Mouse (Mus musculus) intestine, postnatal 0 days (tissue): ENCODE results near the gene Rhou. TPM values are rescaled to one million over a fixed set of nuclear protein-coding genes. Genes with fewer than 3 reads are reported as not detected.

ENCODE experiments used
- ATAC-seq: fragments of 200-750 bp; cut with Nextera tagmentation; 2 replicates; pipeline ENCODE4 v1.8.0; 2017; ENCODE audit warnings: mild to moderate bottlenecking, moderate TSS enrichment, moderate library complexity
- H3K27ac ChIP-seq: fragments of 300-500 bp; sonication (generic); 2 replicates; pipeline ENCODE4 v1.5.1; 2014; ENCODE audit warnings: mild to moderate bottlenecking, low read depth, low read length, moderate library complexity
- H3K27me3 ChIP-seq: fragments of 300-500 bp; sonication (generic); replicated peaks from 2 replicates; pipeline ENCODE4 v1.6.1; 2014; ENCODE audit warnings: low read length, mixed read lengths; ENCODE audit not compliant: control insufficient read depth, insufficient read depth
- H3K36me3 ChIP-seq: fragments of 300-500 bp; sonication (generic); 2 replicates; pipeline ENCODE4 v1.6.1; 2014; ENCODE audit warnings: mild to moderate bottlenecking, moderate library complexity; ENCODE audit not compliant: control insufficient read depth, insufficient read depth
- H3K4me1 ChIP-seq: fragments of 300-500 bp; sonication (generic); replicated peaks from 2 replicates; pipeline ENCODE4 v1.6.1; 2014; ENCODE audit warnings: antibody characterized with exemption, low read length, mixed read lengths; ENCODE audit not compliant: control insufficient read depth, insufficient read depth
- H3K4me2 ChIP-seq: fragments of 300-500 bp; sonication (generic); replicated peaks from 2 replicates; pipeline ENCODE4 v1.6.1; 2014; ENCODE audit warnings: low read depth, mild to moderate bottlenecking, moderate library complexity
- H3K4me3 ChIP-seq: fragments of 300-500 bp; sonication (generic); 2 replicates; pipeline ENCODE4 v1.5.1; 2014; ENCODE audit warnings: low read depth, low read length
- H3K9ac ChIP-seq: fragments of 300-500 bp; sonication (generic); 2 replicates; pipeline ENCODE4 v1.6.1; 2014; ENCODE audit warnings: mild to moderate bottlenecking, low read depth, low read length
- H3K9me3 ChIP-seq: fragments of 300-500 bp; sonication (generic); 2 replicates; pipeline ENCODE4 v1.6.1; 2016; ENCODE audit warnings: mixed run types; ENCODE audit not compliant: control insufficient read depth
- CTCF ChIP-seq: sonication (generic); IDR thresholded peaks from 2 replicates; pipeline ENCODE4 v1.5.1; 2016; ENCODE audit warnings: low read depth, mild to moderate bottlenecking, control low read depth, antibody characterized with exemption, moderate library complexity
- WGBS: fragments of 180-500 bp; shearing (Covaris S2); extraction: QIAGEN DNeasy Blood & Tissue Kit; methylation state at CpG from one replicate; pipeline ENCODE4 v1.1.7; 2014; 5-methylcytosine and 5-hydroxymethylcytosine counted together
- polyA plus RNA-seq: library from polyadenylated mRNA; unstranded; fragments of >200 nt; fragmentation: Nextera tagmentation; extraction: Ambion mirVana; gene quantifications from 2 replicates; pipeline ENCODE4 v1.2.1, GENCODE M21; 2015

The Rhou gene
- polyA plus RNA-seq, 1 experiment from 2014 or later: 18.7 TPM

DNA sequence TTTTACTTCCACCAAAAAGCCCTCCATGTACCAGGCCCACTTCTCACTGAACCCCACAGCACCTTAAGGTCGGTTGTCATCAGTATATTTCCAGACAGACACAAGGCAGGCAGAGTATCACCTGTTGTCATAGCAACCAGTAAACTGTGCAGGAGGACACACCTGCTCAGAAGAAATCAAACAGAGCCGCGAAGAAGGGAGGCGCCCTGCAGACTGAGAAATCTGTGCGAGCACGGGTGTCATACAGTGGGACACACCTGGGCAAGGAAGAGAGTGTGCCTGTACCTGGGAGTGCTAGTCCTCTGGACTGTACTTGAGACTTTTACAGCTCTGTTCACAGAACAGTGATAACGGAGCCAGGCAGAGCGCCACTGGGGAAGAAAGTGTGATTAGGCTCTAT is 55.0 kb downstream of the Rhou start:
- TF ChIP-seq CTCF: peak; percentile 29

DNA sequence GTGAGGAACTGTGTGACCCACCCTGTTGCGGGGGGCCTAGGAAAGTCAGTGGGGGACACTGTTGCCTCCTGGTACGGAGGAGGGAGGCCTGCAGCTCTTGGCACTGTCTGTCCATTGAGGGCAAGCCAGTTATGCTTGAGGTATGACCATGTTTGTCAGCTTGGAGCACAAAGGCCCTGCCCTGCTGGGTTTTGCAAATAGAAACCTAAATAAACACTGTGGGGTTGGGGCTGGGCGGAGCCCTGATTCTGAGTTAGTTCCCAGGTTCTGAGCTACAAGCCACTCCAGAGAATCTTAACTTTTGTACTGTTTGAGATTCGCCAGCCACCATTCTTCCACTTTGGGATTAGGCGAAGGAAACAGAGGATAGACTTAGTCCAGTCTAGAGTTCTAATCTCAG is 56.6 kb downstream of the Rhou start:
- no peak for ATAC-seq
- no peak overlapping the region for H3K4me3 ChIP-seq
- 84% methylated on average over 5 of the region's 5 CpGs for WGBS
- no peak overlapping the region for H3K27ac ChIP-seq
- H3K9me3 ChIP-seq: no peaks in the 10 kb centered on the region
- no peaks in the 10 kb centered on the region for H3K27me3 ChIP-seq
- H3K9ac ChIP-seq: no peak overlapping the region
- peaks cover 10% of the 10 kb centered on the region for H3K4me1 ChIP-seq
- H3K4me2 ChIP-seq: no peak overlapping the region
- no peaks in the 10 kb centered on the region for H3K36me3 ChIP-seq
- TF ChIP-seq CTCF: no peak

More for the DNA sequence above, 55.0 kb downstream of the Rhou start:
- H3K4me2 ChIP-seq: no peak overlapping the region
- no peaks in the 10 kb centered on the region for H3K27me3 ChIP-seq
- no peaks in the 10 kb centered on the region for H3K9me3 ChIP-seq
- WGBS: 29% methylated on average over 8 of the region's 8 CpGs
- ATAC-seq: peak; percentile 98
- no peaks in the 10 kb centered on the region for H3K36me3 ChIP-seq
- no peak overlapping the region for H3K9ac ChIP-seq
- no peak overlapping the region for H3K4me3 ChIP-seq
- peak overlapping the region; percentile 22 for H3K27ac ChIP-seq
- peaks cover 10% of the 10 kb centered on the region for H3K4me1 ChIP-seq

Other genes with a start within 250 kb of the Rhou start
- not detected in 2 replicates for gene Mc1r, start 246.8 kb upstream of the Rhou start, polyA plus RNA-seq
- 22.5 and 23.9 TPM in 2 replicates for gene Tubb3, start 242.5 kb upstream of the Rhou start, polyA plus RNA-seq
- 16.6 and 18.4 TPM in 2 replicates for gene Def8, start 230.4 kb upstream of the Rhou start, polyA plus RNA-seq
- 30.8 and 34.7 TPM in 2 replicates for gene Afg3l1, start 176.0 kb upstream of the Rhou start, polyA plus RNA-seq
- gene Dbndd1, start 138.5 kb upstream of the Rhou start, polyA plus RNA-seq: 0.87 and 0.93 TPM in 2 replicates
- 6.8 TPM in 2 replicates for gene Gas8, start 135.1 kb upstream of the Rhou start, polyA plus RNA-seq
- 104 TPM in 2 replicates for gene Rab4a, start 152.1 kb downstream of the Rhou start, polyA plus RNA-seq
- 1.5 and 1.8 TPM in 2 replicates for gene Ccsap, start 206.3 kb downstream of the Rhou start, polyA plus RNA-seq
- 2.7 and 7.6 TPM in 2 replicates for gene Acta1, start 240.8 kb downstream of the Rhou start, polyA plus RNA-seq